Mouse (Mus musculus) lung, embryonic 15.5 days (tissue): Measurements from ENCODE around the gene Rfng. TPM values are rescaled to one million over a fixed set of nuclear protein-coding genes. Genes with fewer than 3 reads are reported as not detected.
"Not testable (repeated sequence)": the region's sequence is repeated elsewhere in the genome, so short reads cannot be mapped to it uniquely, and the experiment has no call there.

Source experiments
- ATAC-seq: fragments of 200-750 bp; cut with Nextera tagmentation; 2 replicates; pipeline ENCODE4 v1.8.0; 2017; ENCODE audit warnings: moderate number of reproducible peaks, borderline replicate concordance; ENCODE audit not compliant: low FRiP score, low TSS enrichment; ENCODE audit errors: extremely low read depth
- H3K27ac ChIP-seq: fragments of 300-500 bp; sonication (generic); 2 replicates; pipeline ENCODE4 v1.5.1; 2015; ENCODE audit warnings: moderate library complexity, mild to moderate bottlenecking, inconsistent platforms
- H3K27me3 ChIP-seq: fragments of 300-500 bp; sonication (generic); 2 replicates; pipeline ENCODE4 v1.6.1; 2015; ENCODE audit warnings: inconsistent platforms
- H3K36me3 ChIP-seq: fragments of 300-500 bp; sonication (generic); 2 replicates; pipeline ENCODE4 v1.6.1; 2015; ENCODE audit warnings: inconsistent platforms
- H3K4me1 ChIP-seq: fragments of 300-500 bp; sonication (generic); 2 replicates; pipeline ENCODE4 v1.6.1; 2015; ENCODE audit warnings: inconsistent platforms
- H3K4me2 ChIP-seq: fragments of 300-500 bp; sonication (generic); 2 replicates; pipeline ENCODE4 v1.6.1; 2015; ENCODE audit warnings: inconsistent platforms, mild to moderate bottlenecking, moderate library complexity
- H3K4me3 ChIP-seq: fragments of 300-500 bp; sonication (generic); 2 replicates; pipeline ENCODE4 v1.5.1; 2015; ENCODE audit warnings: mild to moderate bottlenecking, inconsistent platforms
- H3K9ac ChIP-seq: fragments of 300-500 bp; sonication (generic); 2 replicates; pipeline ENCODE4 v1.6.1; 2015; ENCODE audit warnings: inconsistent platforms
- H3K9me3 ChIP-seq: fragments of 300-500 bp; sonication (generic); 2 replicates; pipeline ENCODE4 v1.6.1; 2016; ENCODE audit warnings: inconsistent platforms
- WGBS: fragments of 180-500 bp; shearing (Covaris S2); methylation state at CpG from one replicate; pipeline ENCODE4 v1.1.7; 2015; 5-methylcytosine and 5-hydroxymethylcytosine counted together
- polyA plus RNA-seq: library from polyadenylated mRNA; unstranded; fragments of >200 nt; fragmentation: Nextera tagmentation; extraction: Ambion mirVana; gene quantifications from 2 replicates; pipeline ENCODE4 v1.2.1, GENCODE M21; 2015

The Rfng gene
- polyA plus RNA-seq, 1 experiment from 2014 or later = 38.3 TPM

- WGBS = 54% methylated on average over 4 of the region's 4 CpGs
- H3K9me3 ChIP-seq = no peaks in the 10 kb centered on the region
- H3K4me3 ChIP-seq = no peak overlapping the region
- H3K36me3 ChIP-seq = peaks cover 44% of the 10 kb centered on the region
- H3K9ac ChIP-seq = no peak overlapping the region
- H3K27me3 ChIP-seq = no peaks in the 10 kb centered on the region
- no peak overlapping the region for H3K4me2 ChIP-seq
- ATAC-seq = no peak
- peaks cover 9% of the 10 kb centered on the region for H3K4me1 ChIP-seq
- no peak overlapping the region for H3K27ac ChIP-seq
Observed at GRCm38 (mm10) chr11:120804769-120805168, 20.8 kb upstream of the Rfng start.

DNA sequence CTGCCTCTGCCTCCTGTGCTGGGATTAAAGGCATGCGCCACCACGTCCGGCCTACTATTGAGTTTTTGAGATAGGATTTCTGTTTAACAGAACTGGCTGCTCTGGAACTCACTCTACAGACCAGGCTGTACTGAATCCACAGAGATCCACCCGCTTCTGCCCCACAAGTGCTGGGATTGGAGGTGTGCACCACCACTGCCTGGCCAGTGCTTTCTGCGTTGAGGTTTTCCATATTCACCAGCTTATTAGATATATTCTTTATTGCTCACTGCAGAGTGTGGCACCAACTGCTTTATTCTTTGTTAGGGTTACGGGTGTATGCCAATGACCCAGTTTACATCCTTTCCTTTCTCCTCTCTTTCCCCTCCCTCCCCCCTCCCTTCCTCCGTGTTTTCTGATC is 20.3 kb upstream of the Rfng start:
- H3K36me3 ChIP-seq = peaks cover 39% of the 10 kb centered on the region
- no peak overlapping the region for H3K27ac ChIP-seq
- no peak overlapping the region for H3K9ac ChIP-seq
- H3K4me2 ChIP-seq = no peak overlapping the region
- no peak for ATAC-seq
- H3K4me1 ChIP-seq = peaks cover 10% of the 10 kb centered on the region
- 71% methylated on average over 7 of the region's 7 CpGs for WGBS
- no peaks in the 10 kb centered on the region for H3K27me3 ChIP-seq
- no peaks in the 10 kb centered on the region for H3K9me3 ChIP-seq
- H3K4me3 ChIP-seq = no peak overlapping the region

DNA sequence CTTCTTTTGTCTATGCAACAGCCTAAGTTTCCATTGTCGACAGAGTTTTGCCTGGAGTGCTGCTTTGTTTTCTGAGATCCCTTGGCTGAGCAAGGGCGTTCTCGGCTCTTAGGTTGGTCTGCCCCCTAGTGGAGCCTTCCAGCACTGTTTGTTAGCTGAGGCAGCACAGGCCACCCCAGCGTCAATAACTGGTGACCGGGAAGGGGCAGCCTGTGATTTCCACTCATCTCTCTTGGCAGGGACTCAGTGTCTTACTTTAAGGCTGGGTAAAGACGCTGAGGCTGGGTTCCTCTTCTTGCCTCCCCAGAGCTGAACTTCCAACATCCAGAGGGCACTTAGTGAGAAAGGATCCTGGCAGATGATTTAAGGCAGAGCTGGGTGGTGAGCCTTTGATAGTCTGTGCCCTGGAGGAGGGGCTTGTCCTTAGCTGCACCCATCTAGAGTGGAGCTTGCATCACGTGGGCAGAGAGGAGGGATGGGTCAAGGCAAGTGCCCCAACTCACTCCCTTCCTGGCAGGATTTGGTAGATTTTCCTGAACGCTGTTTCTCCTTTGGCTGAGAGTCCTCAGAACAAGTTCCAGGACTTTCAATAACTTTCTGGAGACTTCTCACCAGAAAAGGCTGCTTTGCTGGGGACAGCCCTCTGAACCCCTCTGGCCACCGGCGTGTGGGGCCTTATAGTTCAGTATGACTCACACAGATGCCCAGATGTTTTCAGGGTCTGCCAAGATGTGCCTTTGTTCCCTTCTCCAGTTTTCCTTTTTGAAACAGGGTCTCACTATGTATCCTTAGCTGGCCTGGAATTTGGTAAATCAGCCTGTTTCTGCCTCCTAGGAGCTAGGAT is 16.3 kb upstream of the Rfng start:
- H3K27ac ChIP-seq = peak overlapping the region; percentile 78
- H3K36me3 ChIP-seq = no peaks in the 10 kb centered on the region
- WGBS = 7% methylated on average over 10 of the region's 10 CpGs
- peak overlapping the region; percentile 20; the same call in 1 of the 2 replicates for H3K4me2 ChIP-seq
- H3K4me3 ChIP-seq = no peak overlapping the region
- no peaks in the 10 kb centered on the region for H3K9me3 ChIP-seq
- H3K9ac ChIP-seq = no peak overlapping the region
- ATAC-seq = peak; percentile 82
- H3K27me3 ChIP-seq = no peaks in the 10 kb centered on the region
- peaks cover 18% of the 10 kb centered on the region for H3K4me1 ChIP-seq

- whole genome bisulfite sequencing = 56% methylated on average over 6 of the region's 6 CpGs
- no peaks in the 10 kb centered on the region for H3K9me3 ChIP-seq
- no peak for ATAC-seq
Observed at GRCm38 (mm10) chr11:120799316-120799890, 15.4 kb upstream of the Rfng start.

DNA sequence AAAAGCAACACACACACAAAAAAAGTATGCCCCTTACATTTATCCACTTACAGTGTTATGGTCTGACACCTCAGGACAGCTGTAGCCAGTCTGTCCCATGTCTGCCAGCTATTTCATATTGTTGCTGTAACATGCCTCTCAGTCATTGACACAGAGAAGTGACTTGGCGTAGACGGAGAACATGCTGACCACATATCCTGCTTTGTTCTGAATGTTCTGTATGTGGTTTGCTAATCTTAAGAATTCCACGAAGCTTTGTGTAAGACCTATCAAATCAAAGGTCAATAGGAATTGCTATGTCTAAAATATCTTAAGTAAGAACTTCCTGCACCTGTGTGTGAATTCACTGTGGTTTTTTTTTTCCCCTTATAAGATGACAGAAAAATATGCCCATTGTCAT is 14.2 kb upstream of the Rfng start:
- Histone ChIP-seq H3K4me1 (peaks cover 28% of the 10 kb centered on the region), H3K27me3 (no peaks in the 10 kb centered on the region), H3K27ac (no peak overlapping the region), H3K4me2 (no peak overlapping the region), H3K9me3 (no peaks in the 10 kb centered on the region), H3K9ac (no peak overlapping the region), H3K36me3 (peaks cover 12% of the 10 kb centered on the region), H3K4me3 (no peak overlapping the region)
- WGBS = 71% methylated on average over 3 of the region's 3 CpGs
- ATAC-seq = no peak

More at GRCm38 (mm10) chr11:120799316-120799890, 15.4 kb upstream of the Rfng start:
- Histone ChIP-seq H3K27me3 (no peaks in the 10 kb centered on the region), H3K27ac (peak overlapping the region; percentile 78), H3K4me1 (peaks cover 27% of the 10 kb centered on the region), H3K36me3 (peaks cover 3% of the 10 kb centered on the region; the same call in 1 of the 2 replicates), H3K9ac (no peak overlapping the region), H3K4me3 (no peak overlapping the region), H3K4me2 (0 out of 2 replicates have a peak overlapping the region, but pooled peaks have one; percentile 16)

GRCm38 (mm10) chr11:120796614-120796946 is 12.6 kb upstream of the Rfng start:
- Histone ChIP-seq H3K4me3 (peak overlapping the region; percentile 82), H3K27ac (peak overlapping the region; percentile 49), H3K36me3 (peaks cover 28% of the 10 kb centered on the region), H3K4me1 (peaks cover 28% of the 10 kb centered on the region), H3K27me3 (no peaks in the 10 kb centered on the region), H3K9me3 (no peaks in the 10 kb centered on the region), H3K9ac (peak overlapping the region; percentile 88; the same call in 1 of the 2 replicates), H3K4me2 (peak overlapping the region; percentile 90)
- 0 out of 2 replicates have a peak, but pooled peaks have one; percentile 3 for ATAC-seq
- WGBS = 26% methylated on average over 8 of the region's 8 CpGs

GRCm38 (mm10) chr11:120795756-120796613 is 12.0 kb upstream of the Rfng start, which contains the start of gene Dus1l:
Gene Dus1l (minus strand): TSS chr11:120796403.
- H3K9ac ChIP-seq = peak within 1 kb of the TSS; percentile 88
- no peaks in the 10 kb centered on the region for H3K27me3 ChIP-seq
- H3K27ac ChIP-seq = peak within 1 kb of the TSS; percentile 49
- H3K36me3 ChIP-seq = peaks cover 34% of the 10 kb centered on the region
- H3K4me2 ChIP-seq = peak within 1 kb of the TSS; percentile 90
- 2% methylated on average over 59 of the region's 59 CpGs for WGBS
- peak; percentile 81 for ATAC-seq
- H3K9me3 ChIP-seq = no peaks in the 10 kb centered on the region
- H3K4me3 ChIP-seq = peak within 1 kb of the TSS; percentile 82
- H3K4me1 ChIP-seq = peaks cover 28% of the 10 kb centered on the region

DNA sequence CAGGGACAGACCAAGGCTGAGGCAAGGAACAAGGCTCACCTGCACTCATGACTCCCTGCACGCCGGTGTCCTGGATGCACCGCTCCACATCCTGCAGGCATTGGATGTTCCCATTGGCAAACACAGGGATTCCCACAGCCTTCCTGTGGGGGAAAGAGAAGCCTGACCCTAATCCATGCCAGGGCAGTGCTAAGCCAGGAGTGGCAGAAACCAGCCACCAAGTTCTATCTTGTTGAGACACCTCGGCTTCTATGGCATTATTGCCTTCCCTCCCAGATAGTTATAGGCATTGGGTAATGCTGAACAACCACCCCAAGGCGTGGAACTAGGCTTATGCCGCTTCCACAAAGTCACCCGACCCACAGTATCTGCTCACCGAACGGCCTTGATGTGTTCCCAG is 8.6 kb upstream of the Rfng start:
- peaks cover 18% of the 10 kb centered on the region for H3K4me1 ChIP-seq
- no peak for ATAC-seq
- 95% methylated on average over 9 of the region's 9 CpGs for WGBS
- no peak overlapping the region for H3K4me2 ChIP-seq
- no peaks in the 10 kb centered on the region for H3K27me3 ChIP-seq
- peaks cover 63% of the 10 kb centered on the region for H3K36me3 ChIP-seq
- H3K9ac ChIP-seq = no peak overlapping the region
- no peak overlapping the region for H3K4me3 ChIP-seq
- no peak overlapping the region for H3K27ac ChIP-seq
- H3K9me3 ChIP-seq = no peaks in the 10 kb centered on the region

DNA sequence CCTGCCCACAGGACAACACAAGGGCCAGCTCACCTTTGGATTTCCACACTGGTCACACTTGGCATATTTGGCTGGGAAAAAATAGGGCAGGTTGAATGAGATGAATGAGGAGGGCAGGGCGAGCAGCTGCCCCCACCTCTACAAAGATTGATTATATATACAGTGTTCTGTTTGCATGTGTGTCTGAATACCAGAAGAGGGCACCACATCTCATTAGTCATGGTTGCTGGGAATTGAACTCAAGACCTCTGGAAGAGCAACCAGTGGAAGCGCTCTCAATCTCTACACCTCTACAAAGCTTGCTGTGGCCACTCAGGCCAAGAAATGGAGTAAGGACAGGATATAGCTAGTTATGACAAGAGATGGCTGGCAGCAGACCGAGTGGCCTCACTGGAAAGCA is 5.8 kb upstream of the Rfng start:
- Histone ChIP-seq H3K9me3 (no peaks in the 10 kb centered on the region), H3K36me3 (peaks cover 82% of the 10 kb centered on the region), H3K4me3 (no peak overlapping the region), H3K27me3 (no peaks in the 10 kb centered on the region), H3K27ac (no peak overlapping the region), H3K4me2 (no peak overlapping the region), H3K4me1 (peaks cover 12% of the 10 kb centered on the region), H3K9ac (no peak overlapping the region)
- 78% methylated on average over 3 of the region's 3 CpGs for WGBS
- no peak for ATAC-seq

GRCm38 (mm10) chr11:120789355-120789754 is 5.3 kb upstream of the Rfng start:
- no peaks in the 10 kb centered on the region for H3K27me3 ChIP-seq
- peaks cover 7% of the 10 kb centered on the region for H3K4me1 ChIP-seq
- peaks cover 79% of the 10 kb centered on the region for H3K36me3 ChIP-seq
- H3K9ac ChIP-seq = no peak overlapping the region
- H3K4me2 ChIP-seq = no peak overlapping the region
- H3K27ac ChIP-seq = no peak overlapping the region
- H3K4me3 ChIP-seq = no peak overlapping the region
- 82% methylated on average over 4 of the region's 4 CpGs for WGBS
- no peak for ATAC-seq
- H3K9me3 ChIP-seq = no peaks in the 10 kb centered on the region

GRCm38 (mm10) chr11:120788460-120788859 is 4.5 kb upstream of the Rfng start:
- not testable (repeated sequence) for H3K9ac ChIP-seq, H3K27ac ChIP-seq, ATAC-seq, H3K9me3 ChIP-seq, H3K27me3 ChIP-seq, H3K4me3 ChIP-seq, H3K4me1 ChIP-seq, H3K4me2 ChIP-seq
- 86% methylated on average over 9 of the region's 10 CpGs for WGBS
- H3K36me3 ChIP-seq = peaks cover 71% of the 10 kb centered on the region
